Comparison of ENCODE assay signal across 9 mouse cellular contexts in the genomic region with DNA sequence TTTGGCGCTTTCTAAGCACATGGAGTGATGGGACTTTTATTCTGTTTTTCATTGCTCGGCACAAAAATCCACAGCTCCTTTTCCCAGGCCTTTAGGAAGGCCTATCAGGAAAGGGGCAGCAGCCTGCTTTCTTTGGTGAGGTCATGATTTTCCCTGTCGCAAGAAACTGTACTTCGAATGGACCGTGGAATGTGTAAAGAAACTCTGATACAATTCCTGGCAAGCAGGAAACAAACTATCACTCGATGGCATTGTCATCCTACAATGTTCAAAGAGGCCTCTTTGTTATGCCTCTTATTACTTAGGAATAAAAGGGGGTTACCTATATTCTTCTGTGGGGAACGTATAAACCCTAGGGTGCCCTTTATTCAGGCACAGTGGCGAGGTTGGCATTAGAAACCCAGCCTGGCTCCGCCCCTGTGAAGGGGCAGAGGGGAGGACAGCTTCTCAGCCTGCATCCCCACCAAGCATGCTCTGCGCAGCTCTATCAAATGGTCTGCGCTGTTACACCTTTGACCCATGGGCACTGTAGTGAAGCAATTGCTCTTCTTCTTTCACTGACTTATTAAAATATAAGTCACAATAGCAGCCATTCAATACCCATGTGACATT.
DNase-seq lines count a peak whose midpoint lies in the region; ATAC-seq and TF ChIP-seq lines count a peak whose summit lies in the region.
"Had no signal": no experiment of that assay in that cellular context is flagged by ENCODE, and none has a peak within 500 bp of the region (broad histone marks: within the 10 kb centered on the region; RNA-seq: fewer than 3 reads in every experiment).

No protein-coding gene starts in this region.

- no peak overlapping the region for H3K9ac ChIP-seq in heart, embryonic 14.5 days (ENCODE audit: low read length)
- H3K9ac ChIP-seq in embryonic facial prominence, embryonic 11.5 days (replicated peaks; ENCODE audit: low read length): no peak overlapping the region
- no peak overlapping the region for H3K9ac ChIP-seq in heart, postnatal 0 days (replicated peaks; ENCODE audit: low read depth, low read length)
- H3K9ac ChIP-seq in midbrain, embryonic 12.5 days (replicated peaks): no peak overlapping the region

- H3K4me3 ChIP-seq in heart, embryonic 14.5 days (ENCODE audit: control insufficient read depth in 1 of 2, insufficient read depth in 1 of 2, low read depth in 1 of 2, low read length in 2 of 2): no peak overlapping the region
- no peak overlapping the region for H3K4me3 ChIP-seq in embryonic facial prominence, embryonic 11.5 days (ENCODE audit: low read depth, low read length)
- H3K4me3 ChIP-seq in heart, postnatal 0 days (ENCODE audit: low read depth, low read length): no peak overlapping the region
- H3K4me3 ChIP-seq in midbrain, embryonic 12.5 days: no peak overlapping the region

- TF ChIP-seq CTCF in heart, postnatal 0 days (IDR thresholded peaks at IDR 0.05; ENCODE audit: low read depth): no peak

- H3K27me3 ChIP-seq in heart, embryonic 14.5 days (ENCODE audit: control insufficient read depth, insufficient read depth, low read length): no peaks in the 10 kb centered on the region
- H3K27me3 ChIP-seq in embryonic facial prominence, embryonic 11.5 days (ENCODE audit: control insufficient read depth, insufficient read depth, low read length): no peaks in the 10 kb centered on the region
- no peaks in the 10 kb centered on the region for H3K27me3 ChIP-seq in heart, postnatal 0 days (ENCODE audit: control insufficient read depth, insufficient read depth, low read length)
- peaks cover 4% of the 10 kb centered on the region; the same call in 1 of the 2 replicates for H3K27me3 ChIP-seq in midbrain, embryonic 12.5 days

- intact Hi-C loops in gastrocnemius, postnatal 36 days (cut with DNase I): no loop called here

- peaks cover 16 to 20% of the 10 kb centered on the region in 2 experiments for H3K4me1 ChIP-seq in heart, embryonic 14.5 days (ENCODE audit: control insufficient read depth in 2 of 2, insufficient read depth in 2 of 2, low read length in 2 of 2)
- H3K4me1 ChIP-seq in embryonic facial prominence, embryonic 11.5 days (ENCODE audit: control insufficient read depth, insufficient read depth, low read length): peaks cover 5% of the 10 kb centered on the region; the same call in 1 of the 2 replicates
- H3K4me1 ChIP-seq in heart, postnatal 0 days (ENCODE audit: control insufficient read depth, insufficient read depth): no peaks in the 10 kb centered on the region
- H3K4me1 ChIP-seq in midbrain, embryonic 12.5 days: peaks cover 38% of the 10 kb centered on the region

- H3K9me3 ChIP-seq in heart, embryonic 14.5 days (ENCODE audit: control insufficient read depth, low read length): no peaks in the 10 kb centered on the region
- H3K9me3 ChIP-seq in embryonic facial prominence, embryonic 11.5 days (replicated peaks; ENCODE audit: control insufficient read depth, low read length): no peaks in the 10 kb centered on the region
- no peaks in the 10 kb centered on the region for H3K9me3 ChIP-seq in heart, postnatal 0 days (replicated peaks; ENCODE audit: control insufficient read depth, low read length)
- H3K9me3 ChIP-seq in midbrain, embryonic 12.5 days: no peaks in the 10 kb centered on the region

- no peak for DNase-seq in heart, postnatal 4 days
- DNase-seq in embryonic facial prominence, embryonic 11.5 days (ENCODE audit: low spot score): no peak
- DNase-seq in heart, postnatal 0 days (ENCODE audit: low spot score): peak; percentile 7
- no peak for DNase-seq in gastrocnemius, postnatal 10 days
- no peak for DNase-seq in gastrocnemius, postnatal 36 days
- no peak for DNase-seq in adrenal gland, postnatal 10 days
- DNase-seq: cerebellum, adult 11 months had no signal

- no peak for ATAC-seq in heart, embryonic 14.5 days (ENCODE audit: insufficient number of reproducible peaks, insufficient read depth, low FRiP score, low read depth)
- ATAC-seq in embryonic facial prominence, embryonic 11.5 days (replicated peaks; ENCODE audit: insufficient number of reproducible peaks, low FRiP score, low TSS enrichment, low read depth): no peak
- no peak for ATAC-seq in heart, postnatal 0 days (ENCODE audit: insufficient read depth, low read depth)
- no peak; the same call in 1 of the 2 replicates for ATAC-seq in midbrain, embryonic 12.5 days (ENCODE audit: low FRiP score, low read depth)

- H3K36me3 ChIP-seq in heart, embryonic 14.5 days (ENCODE audit: control insufficient read depth, insufficient read depth, low read length): no peaks in the 10 kb centered on the region
- H3K36me3 ChIP-seq in embryonic facial prominence, embryonic 11.5 days (replicated peaks; ENCODE audit: control insufficient read depth, insufficient read depth, low read depth, low read length): no peaks in the 10 kb centered on the region
- H3K36me3 ChIP-seq in heart, postnatal 0 days (replicated peaks; ENCODE audit: control insufficient read depth, insufficient read depth, low read length): no peaks in the 10 kb centered on the region
- no peaks in the 10 kb centered on the region for H3K36me3 ChIP-seq in midbrain, embryonic 12.5 days

- WGBS in heart, embryonic 14.5 days: 54% methylated on average over 11 of the region's 11 CpGs
- 45% methylated on average over 11 of the region's 11 CpGs for WGBS in embryonic facial prominence, embryonic 11.5 days
- WGBS in heart, postnatal 0 days: 56% methylated on average over 11 of the region's 11 CpGs
- WGBS in midbrain, embryonic 12.5 days: 29% methylated on average over 11 of the region's 11 CpGs

- no peak overlapping the region for H3K4me2 ChIP-seq in heart, embryonic 14.5 days (ENCODE audit: low read length)
- no peak overlapping the region for H3K4me2 ChIP-seq in embryonic facial prominence, embryonic 11.5 days (ENCODE audit: low read depth, low read length)
- no peak overlapping the region for H3K4me2 ChIP-seq in heart, postnatal 0 days (ENCODE audit: low read depth, low read length)
- H3K4me2 ChIP-seq in midbrain, embryonic 12.5 days (replicated peaks): peak overlapping the region; percentile 41

- TF ChIP-seq EP300 in heart, postnatal 0 days (IDR thresholded peaks at IDR 0.05; ENCODE audit: low read depth): no peak

- H3K27ac ChIP-seq in heart, embryonic 14.5 days (replicated peaks in 1 of 2; ENCODE audit: control insufficient read depth in 1 of 2, insufficient read depth in 1 of 2, low read depth in 2 of 2, low read length in 2 of 2): peak overlapping the region; percentile 78 to 93
- H3K27ac ChIP-seq in embryonic facial prominence, embryonic 11.5 days (replicated peaks; ENCODE audit: low read depth, low read length): peak overlapping the region; percentile 92; the same call in 1 of the 2 replicates
- no peak overlapping the region for H3K27ac ChIP-seq in heart, postnatal 0 days (ENCODE audit: low read depth)
- H3K27ac ChIP-seq in midbrain, embryonic 12.5 days (replicated peaks): peak overlapping the region; percentile 98
